Mouse (Mus musculus) gastrocnemius, postnatal 4 days (tissue): ENCODE results near the gene Col2a1. TPM values are rescaled to one million over a fixed set of nuclear protein-coding genes. Genes with fewer than 3 reads are reported as not detected.

Experiments
- DNase-seq, 2 experiments: peaks; one replicate each; pipeline ENCODE4 v3.0.0; 2021 to 2022; ENCODE audit warnings: low spot score in 2 of 2, mixed read lengths in 2 of 2
- total RNA-seq, 2 experiments: library from RNA; stranded (reverse); gene quantifications; 2 replicates each; pipeline ENCODE4 v1.2.3; 2021

Col2a1 gene
- total RNA-seq, 2 experiments from 2014 or later: 20.0 to 36.3 TPM

DNA sequence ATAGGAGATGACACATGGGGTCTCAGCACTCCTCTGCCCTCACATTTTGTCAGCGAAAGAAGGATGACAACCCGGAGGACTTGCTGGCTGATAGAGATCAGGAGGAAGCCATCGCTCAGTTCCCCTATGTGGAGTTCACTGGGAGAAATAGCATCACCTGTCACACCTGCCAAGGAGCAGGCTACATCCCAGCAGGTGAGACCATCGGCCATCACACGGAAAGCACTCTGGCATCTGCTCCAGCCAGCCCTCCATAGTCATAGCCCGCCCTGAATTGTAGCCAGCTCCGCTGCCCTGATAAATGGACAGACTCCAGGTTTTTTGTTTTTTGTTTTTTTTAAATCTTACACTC is 39.7 kb downstream of the Col2a1 start:
- no peak for DNase-seq

DNA sequence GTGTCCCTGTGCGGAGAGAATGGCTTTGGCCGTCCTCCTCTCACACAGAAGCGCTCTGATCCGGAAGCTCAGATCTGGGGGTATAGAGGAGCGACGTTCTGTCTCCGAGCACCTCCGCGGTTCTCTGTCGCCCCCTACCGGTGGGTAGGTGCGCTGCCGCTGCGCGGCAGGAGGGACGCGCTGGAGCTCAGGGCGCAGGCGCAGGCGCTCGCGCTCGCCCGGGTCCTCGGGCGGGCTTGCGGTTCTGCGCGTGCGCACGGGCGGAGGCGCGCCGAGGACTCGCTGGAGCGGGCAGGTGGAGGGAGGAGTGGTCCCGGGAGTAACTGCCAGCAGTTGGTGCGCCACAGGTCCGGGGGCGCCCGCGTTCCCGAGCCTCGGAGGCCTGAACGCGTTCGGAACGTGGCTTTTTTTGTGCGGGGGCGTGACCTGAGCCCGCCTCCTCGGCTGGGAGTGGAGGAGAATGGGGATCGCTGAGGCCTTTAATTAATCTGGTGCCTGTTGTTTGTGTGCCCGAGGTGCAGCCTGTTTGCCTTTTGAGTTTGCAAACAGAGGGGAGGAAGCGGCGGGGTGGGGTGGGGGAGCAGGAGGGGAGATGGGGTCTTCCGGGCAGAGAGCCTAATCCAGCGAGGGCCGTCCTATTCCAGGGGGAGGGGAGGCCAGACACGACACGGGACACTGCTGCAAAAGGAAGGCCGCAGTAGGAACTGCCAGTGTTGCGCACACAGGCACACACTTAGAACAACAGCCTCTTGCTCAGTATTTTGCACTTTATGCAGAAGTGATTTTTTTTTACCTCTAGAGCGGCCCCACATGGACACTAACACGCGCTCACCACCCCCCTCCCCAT is 40.3 kb downstream of the Col2a1 start, which contains the start of gene Tmem106c:
Tmem106c (plus strand) TSS at position 212 of the 847 bp plus-strand sequence.
- DNase-seq: peak; percentile 85 to 90

DNA sequence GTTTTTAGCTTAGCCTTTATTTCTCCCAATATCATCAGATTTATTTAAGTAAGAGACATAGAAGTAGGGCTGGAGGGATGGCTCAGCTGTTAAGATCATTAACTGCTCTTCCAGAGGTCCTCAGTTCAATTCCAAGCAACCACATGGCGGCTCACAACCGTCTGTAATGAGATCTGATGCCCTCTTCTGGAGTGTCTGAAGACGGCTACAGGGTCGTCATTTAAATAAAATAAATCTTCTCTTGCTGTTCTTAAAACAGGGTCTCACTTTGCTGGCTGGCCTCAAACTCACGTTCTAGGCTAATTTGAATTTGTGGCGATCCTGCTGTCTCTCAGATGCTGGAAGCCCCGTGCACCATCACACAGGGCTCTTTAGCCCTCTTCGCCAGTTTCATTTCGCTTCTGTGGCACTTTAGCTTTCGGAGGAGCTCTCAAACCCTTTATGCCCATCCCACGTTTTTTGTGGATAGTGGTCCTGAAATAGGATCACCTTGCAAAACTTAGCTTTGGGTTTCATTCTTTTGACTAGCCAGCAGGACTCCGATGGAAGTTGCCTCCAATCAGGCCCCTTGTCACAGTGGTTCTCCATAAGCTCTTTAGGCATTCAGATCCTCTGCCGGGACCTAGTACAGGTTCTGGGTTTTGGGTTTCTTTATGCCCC is 41.0 kb downstream of the Col2a1 start:
- no peak for DNase-seq

DNA sequence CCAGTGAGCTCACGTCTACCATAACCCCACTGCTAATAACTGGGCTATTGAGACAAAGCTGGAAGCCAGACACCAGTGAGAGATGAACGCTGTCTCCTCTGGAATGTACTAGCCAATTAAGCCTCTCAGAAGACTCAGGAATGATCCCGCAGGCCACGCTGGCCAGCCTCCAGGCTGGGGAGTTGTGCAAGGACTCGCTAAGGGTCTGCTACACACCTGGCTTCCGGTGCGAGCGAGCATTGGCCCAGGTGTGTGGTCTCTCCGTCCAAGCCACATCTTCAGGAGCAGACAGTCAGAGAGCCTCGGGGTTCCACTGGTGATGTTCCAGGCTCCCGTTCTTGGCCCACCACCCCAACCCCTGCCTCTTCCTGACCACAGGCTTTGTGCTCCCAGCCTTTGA is 48.1 kb downstream of the Col2a1 start:
- DNase-seq: no peak

DNA sequence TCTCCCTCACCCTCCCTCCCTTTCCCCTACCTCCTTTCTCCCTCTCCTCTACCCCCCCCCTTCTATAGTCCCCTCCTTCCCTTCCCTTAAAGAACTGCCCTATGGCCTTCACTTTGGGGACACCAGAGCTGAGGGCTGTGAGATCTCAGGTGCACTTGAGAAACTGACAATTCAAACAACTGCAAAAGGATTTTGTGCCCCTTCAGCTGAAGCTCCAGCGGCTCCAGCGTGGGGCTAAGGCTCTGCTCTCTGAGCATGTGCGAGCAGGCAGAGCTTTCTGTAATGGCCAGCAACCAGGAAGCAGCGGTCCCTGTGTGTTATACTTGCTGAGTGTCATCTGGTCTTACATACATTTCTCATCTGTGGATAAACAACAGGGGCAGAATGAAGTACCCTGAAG is 48.8 kb downstream of the Col2a1 start:
- no peak for DNase-seq

DNA sequence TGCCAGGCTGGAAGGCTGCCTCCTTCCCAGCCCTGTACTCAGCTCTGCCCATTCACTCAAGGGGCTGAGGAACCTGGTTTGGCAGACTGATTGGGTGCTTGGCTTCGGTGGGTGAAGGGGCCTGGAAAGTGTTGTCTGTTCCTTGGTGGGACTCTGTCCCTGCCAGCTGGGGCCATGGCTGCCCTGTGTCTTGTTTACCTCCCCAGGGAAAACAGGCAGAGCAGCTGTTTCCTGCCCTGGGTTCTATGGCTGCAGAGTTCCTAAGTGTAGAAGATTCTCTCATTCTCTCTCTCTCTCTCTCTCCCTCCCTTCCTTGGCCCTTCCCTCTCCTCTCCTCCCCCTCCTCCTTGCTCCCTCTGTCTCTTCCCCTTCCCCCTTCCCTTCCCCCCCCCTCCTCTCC is 49.2 kb downstream of the Col2a1 start:
- no peak for DNase-seq

DNA sequence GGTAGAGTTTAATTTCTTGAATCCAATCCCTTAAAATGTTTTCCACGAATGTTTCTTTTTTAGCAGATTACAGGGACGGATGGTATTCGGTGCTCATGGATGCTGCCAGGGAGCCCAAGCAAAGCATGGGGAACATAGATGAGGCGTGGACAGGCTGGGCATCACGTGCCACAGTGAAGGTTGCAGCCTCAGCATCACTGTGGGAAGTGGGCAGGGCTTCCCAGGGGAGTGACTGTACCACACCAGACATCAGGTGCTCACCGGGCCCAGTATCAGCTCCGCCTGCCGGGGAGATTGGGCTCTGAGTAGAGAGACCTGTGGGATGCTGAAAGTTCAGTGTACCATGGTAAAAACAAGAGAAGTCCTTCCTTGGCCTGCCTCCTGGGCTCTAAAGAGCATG is 49.8 kb downstream of the Col2a1 start:
- DNase-seq: no peak

DNA sequence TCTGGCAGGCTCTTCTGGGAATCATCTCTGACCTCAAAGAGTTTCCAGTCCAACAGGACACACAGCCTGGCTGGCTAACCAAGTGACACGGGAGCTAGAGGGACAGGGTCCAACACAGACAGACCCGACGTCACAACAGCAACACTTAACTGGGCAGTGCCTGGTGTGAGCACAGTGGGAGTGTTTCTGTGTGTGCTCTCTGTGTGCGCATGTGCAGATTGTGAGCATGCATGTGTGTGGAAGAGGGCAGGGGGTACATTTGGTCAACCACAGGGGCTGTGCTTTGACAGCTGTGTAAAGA is 51.7 kb downstream of the Col2a1 start:
- no peak for DNase-seq

DNA sequence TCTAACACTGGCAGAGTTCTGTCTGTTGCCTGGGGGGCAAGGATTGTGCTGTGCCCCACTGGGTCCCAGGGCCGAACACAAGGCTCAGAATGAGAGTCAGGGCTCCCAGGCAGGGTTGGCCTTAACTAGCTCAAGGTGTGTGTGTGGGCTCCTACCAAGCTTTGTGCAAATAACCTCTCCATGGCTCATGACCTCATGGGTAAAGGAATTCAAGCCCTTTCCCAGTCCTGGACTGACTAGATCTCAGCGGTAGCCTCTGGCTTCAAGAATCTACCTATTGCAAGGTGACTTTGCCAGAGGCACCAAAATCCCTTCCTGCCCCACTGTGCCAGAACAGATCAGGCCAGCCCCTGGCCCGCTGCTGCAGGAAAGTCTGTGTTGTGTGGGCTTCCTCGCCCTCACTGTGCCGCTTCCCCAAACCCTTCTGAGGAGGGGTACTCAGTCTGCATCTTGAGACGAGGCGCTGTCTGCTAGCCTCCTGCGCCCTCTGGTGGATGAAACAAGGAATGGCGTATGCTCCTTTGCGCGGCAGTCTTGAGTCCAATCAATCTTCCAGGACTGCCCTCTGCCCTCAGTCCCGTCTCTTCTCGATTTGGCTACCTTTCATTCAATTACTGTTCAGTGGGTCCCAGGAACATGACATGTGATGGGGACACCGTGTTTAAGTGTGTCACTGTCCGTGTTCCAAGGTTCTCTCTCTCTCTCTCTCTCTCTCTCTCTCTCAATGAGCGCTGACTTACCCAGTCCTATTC is 52.2 kb downstream of the Col2a1 start:
- DNase-seq: peak in 1 of 2 experiments; percentile 54

DNA sequence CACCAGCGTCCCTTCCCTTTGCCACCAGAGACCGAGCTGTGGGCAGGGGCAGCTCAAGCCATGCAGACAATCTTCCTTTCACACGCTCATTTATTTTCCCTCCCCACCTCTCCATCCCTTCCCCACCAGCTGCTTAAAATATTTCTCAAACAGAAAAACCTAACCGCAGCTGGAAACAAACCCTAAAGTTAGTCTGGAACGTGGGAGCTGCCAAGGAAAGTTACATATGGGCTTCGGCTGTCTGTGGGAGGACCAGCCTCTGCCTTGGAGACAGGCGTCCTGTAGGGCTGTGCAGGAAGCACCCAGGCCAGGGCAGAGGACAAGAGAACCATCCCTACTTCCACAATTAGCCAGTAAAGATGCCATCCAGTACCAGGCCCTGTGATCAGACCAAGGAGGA is 54.3 kb downstream of the Col2a1 start:
- no peak for DNase-seq

DNA sequence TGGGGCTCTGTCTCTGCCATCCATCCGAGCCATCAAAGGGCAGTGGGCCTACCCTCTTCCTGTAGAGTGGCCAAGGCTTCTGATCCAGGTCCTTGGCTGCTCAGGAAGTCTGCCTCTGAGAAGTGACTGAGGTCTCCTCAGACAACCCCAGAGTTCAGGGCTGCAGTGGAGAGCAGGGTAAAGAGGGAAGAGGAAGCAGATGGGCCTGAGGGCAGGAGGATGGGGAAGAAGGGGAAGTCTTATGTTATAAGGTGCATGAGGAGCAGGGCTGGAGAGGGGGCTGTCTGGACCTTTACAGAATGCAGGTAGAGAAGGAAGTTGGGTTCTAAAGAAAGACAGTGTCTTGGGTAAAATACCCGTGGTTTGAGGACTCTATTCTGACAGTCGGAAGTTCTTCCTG is 54.8 kb downstream of the Col2a1 start:
- DNase-seq: no peak

DNA sequence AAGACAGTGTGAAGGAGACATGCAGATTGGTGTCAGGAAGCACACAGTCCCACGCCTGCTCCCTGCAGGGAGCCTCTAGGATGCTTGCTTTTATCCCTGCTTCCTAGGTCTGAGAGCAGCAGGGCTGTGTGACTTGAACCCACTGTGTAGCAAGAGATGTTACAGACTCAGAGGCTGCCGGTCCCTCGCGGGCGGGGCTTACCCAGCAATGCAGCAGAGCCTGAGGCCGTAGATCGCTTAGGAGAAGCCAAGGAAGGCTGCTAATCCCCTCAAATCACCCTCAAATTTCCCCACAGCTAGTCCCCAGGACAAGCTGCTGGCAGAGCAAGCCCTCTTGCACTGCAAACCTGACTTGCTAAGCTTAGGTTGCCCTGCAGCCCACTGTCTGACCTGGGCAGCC is 55.8 kb downstream of the Col2a1 start:
- DNase-seq: no peak

DNA sequence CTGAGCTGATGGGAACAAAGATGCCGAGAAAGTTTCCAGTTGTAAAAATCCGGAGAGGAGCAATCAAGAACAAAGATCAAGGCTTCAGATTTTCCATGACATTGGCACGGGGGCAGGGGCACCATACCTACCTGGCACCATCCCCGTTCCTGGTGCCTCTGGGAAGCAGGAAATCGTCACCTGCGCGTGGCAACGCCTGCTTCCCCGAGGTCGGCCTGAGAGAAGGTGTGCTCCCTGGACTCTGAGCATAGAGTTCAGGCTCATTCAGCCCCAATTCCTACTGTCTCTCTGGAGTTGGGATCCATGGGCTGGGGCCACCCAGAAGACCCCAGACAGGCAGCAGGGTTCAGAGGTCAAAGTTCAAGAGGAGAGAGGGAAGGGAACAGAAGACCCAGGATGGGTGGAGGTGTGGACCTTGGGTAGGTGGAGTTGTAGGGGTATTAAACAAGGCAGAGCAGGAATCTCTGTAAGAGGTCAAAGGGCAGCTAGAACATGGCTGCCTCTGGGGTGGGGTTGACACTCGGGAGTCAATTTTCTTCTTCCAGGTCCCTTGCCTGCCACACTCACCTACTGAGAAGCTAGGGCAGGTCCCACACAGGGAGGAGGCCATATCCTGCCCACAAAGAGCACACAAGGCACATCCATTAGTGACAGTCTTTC is 58.7 kb downstream of the Col2a1 start:
- DNase-seq: no peak

DNA sequence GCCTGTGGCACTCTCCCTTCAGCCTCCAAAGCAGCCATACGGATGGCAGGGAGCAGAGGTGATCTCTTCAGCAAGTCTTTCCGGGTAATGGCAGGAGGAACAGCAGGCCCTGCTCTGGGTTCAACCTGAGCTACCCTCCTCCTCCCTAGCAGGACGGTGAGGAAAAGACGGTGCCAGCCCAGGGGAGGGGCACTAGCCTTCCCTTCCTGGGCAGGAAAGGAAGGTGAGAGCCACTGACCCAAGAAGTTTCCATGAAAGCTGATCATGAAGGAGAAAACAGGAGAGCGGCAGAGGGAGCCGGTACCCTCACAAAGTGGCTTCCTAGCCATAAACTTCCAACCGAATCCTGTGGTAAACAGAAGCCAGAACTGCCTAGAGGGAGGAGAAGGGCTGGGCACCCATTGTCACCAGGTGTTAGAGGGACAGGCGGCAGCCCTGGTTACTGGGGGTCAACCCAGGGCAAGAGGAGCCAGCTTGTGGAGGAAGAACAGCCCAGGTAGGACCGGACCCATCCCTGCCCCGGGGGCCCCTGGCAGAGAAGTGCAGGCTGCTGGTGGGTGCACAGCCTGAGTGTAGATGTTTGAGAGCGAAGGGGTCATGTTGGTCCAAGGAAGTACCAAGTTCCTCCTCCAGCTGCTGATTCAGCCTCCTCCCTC is 59.4 kb downstream of the Col2a1 start:
- DNase-seq: no peak

DNA sequence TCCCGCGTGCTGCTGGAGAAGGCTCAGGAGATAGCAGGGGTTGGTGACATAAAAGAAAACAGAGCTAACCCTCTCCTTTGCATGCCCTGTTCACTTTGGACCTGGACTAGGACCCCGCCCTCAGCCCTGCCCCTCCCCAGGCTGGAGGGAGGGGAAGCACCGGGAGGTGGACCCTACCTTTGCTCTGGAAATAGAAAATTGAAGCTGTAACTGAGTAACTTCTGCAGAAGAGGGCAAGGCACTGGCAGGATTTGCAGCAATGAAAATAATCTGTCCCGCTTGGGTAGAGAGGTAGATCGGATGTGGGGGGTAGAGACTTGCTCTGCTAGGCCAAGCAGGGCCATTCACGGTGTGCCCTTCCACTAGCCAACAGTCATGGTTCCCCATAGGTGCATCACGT is 61.1 kb downstream of the Col2a1 start:
- no peak for DNase-seq

DNA sequence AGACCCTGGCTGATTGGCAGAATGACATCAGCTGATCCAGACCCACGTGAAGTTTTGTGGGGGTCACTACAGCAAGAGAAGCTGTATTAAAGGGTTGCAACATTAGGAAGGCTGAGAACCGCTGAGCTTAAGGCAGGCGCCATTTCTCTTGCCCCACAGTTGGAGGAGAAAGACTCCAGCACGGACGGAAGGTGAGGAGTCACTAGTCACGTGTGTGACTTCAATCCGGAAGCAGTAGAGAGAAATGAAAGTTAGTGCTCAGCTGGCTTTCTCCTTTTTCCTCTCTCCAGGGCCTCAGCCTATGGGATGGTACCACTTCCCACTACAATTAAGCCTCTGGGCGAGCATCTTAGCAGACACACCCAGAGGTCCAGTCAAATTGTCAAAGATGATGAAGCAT is 62.0 kb downstream of the Col2a1 start:
- no peak for DNase-seq

DNA sequence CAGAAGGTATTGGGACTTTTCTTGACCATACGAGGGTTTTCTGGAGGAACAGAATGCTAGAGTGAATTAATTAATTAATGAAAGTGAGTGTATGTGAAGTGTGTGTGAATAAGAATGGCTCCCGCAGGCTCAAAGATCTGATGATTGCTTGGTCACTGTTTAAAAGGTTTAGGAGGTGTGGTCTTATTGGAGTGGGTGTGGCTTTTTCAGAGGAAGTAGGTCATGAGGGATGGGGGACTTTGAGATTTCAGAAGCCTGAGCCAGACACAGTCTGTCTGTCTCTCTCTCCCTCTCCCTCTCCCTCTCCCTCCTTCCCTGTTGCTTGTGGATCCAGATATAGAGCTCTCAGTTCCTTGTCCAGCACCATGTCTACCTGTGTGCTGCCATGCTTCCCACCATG is 63.2 kb downstream of the Col2a1 start:
- DNase-seq: no peak

DNA sequence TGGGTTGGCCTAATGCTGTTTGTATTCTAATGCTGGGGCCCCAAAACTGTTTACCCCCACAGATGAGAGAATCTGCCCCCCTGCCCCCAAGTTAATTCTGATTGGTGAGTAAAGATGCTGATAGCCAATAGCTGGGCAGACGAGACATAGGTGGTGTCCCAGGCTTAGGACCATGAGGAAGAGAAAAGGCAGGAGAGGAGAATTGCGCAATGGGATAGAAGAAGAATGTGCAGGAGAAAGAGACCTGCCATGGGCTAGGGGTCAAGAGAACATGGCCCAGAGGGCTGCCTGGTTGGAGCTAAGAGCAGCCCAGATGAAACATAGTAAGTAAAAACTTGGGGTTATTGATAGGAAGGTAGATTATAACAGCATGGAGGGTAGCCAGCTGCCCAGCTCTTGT is 64.4 kb downstream of the Col2a1 start:
- no peak for DNase-seq

DNA sequence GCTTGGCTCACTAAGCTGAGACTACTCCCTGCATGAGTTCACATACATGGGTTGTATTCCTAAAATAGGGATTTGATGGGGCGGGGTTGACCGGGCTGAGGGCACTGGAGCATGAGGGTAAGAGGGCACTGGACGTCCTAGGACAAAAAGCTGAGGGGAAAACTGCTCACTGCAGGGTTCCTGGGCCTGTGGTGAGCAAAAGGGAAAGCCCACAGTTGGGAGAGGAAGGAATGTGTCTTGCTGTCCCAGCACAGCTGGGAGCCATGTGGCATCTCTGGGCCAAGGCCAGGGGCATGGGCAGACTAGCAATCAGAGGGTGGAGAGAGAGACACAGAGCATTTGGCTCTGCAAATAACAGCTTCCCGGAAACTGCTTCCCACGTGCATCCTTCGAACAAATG is 65.9 kb downstream of the Col2a1 start:
- peak in 1 of 2 experiments; percentile 37 for DNase-seq

DNA sequence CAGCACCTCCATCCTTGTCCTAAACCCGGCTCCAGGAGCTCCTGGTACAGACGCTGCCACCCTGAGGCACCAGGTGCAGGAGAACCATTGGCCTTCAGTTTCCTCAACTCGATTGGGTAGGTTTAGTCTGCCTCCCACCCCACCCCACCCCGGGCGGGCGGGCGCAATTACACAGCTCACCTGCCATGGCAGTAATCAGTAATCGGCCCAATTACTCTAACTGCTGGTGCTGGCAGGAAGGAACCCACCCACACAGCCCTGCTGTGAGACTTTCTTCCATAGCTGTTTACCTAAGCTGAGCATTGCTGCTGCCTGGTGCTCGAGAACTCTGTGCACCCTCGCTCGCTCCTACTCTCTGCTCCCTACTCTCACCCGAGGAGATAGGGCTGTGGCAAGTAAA is 72.1 kb downstream of the Col2a1 start:
- DNase-seq: no peak

DNA sequence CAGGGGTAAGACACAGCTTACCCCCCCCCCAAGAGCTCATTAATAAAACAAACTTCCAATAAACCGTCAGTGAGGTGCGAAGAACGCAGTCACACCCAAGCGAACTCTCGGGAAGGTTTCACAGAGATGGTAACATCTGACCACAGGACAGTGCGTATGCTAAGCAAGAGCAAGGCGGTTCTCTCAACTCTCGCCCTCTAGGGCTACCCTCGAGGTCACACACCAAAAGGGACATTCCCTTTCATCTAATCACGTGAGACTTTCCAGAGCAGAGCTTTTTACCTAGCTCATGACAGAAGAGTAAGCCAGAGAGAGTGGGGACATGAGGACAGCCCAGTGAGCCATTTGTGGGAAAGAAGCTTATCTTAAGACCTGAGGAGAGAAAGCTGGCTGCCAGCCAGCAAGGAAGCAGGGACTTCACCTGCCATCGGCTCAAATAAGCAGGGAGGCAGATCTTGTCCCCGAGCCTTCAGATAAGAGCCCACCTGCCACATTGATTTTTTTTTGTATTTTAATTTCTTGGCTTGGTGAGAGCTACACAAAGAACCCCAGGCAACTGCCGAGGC is 75.2 kb downstream of the Col2a1 start:
- no peak for DNase-seq
